Mouse (Mus musculus) right cerebral cortex, postnatal 25 days (tissue): ENCODE results near the gene Agrp.
A peak's percentile ranks its signal among the peaks of the same experiment; 100 is the strongest.
"Not testable (repeated sequence)": the region's sequence is repeated elsewhere in the genome, so short reads cannot be mapped to it uniquely, and the experiment has no call there.

Source experiments
- DNase-seq: peaks from one replicate; pipeline ENCODE4 v3.0.0; 2022

Gene Agrp

GRCm38 (mm10) chr8:105621841-105622240, 15.4 kb downstream of the Agrp start:
- DNase-seq: no peak

- DNase-seq: no peak
Measured at GRCm38 (mm10) chr8:105620946-105621720, 16.1 kb downstream of the Agrp start.

GRCm38 (mm10) chr8:105620211-105620610, 17.0 kb downstream of the Agrp start:
- no peak for DNase-seq

- DNase-seq: no peak
Measured at GRCm38 (mm10) chr8:105618892-105619591, 18.2 kb downstream of the Agrp start.

- no peak for DNase-seq
Measured at GRCm38 (mm10) chr8:105618279-105618634, 18.9 kb downstream of the Agrp start.

- no peak for DNase-seq
Measured at GRCm38 (mm10) chr8:105617451-105618278, 19.5 kb downstream of the Agrp start.

GRCm38 (mm10) chr8:105615942-105616341, 21.3 kb downstream of the Agrp start:
- no peak for DNase-seq

- DNase-seq: no peak
Measured at GRCm38 (mm10) chr8:105613830-105614511, 23.2 kb downstream of the Agrp start.

GRCm38 (mm10) chr8:105613037-105613436, 24.2 kb downstream of the Agrp start:
- DNase-seq: no peak

- DNase-seq: no peak
Measured at GRCm38 (mm10) chr8:105611836-105612235, 25.4 kb downstream of the Agrp start.

GRCm38 (mm10) chr8:105609771-105610170, 27.4 kb downstream of the Agrp start:
- DNase-seq: no peak

GRCm38 (mm10) chr8:105609355-105609754, 27.8 kb downstream of the Agrp start:
- no peak for DNase-seq

- DNase-seq: no peak
Measured at GRCm38 (mm10) chr8:105607684-105608083, 29.5 kb downstream of the Agrp start.

GRCm38 (mm10) chr8:105607062-105607461, 30.1 kb downstream of the Agrp start:
- no peak for DNase-seq

GRCm38 (mm10) chr8:105606189-105607023, 30.8 kb downstream of the Agrp start:
- DNase-seq: peak; percentile 86

GRCm38 (mm10) chr8:105605491-105606188, 31.6 kb downstream of the Agrp start:
- no peak for DNase-seq

GRCm38 (mm10) chr8:105604804-105605381, 32.3 kb downstream of the Agrp start, which contains the start of gene Ripor1:
Gene Ripor1, plus strand, starts transcription at chr8:105605255.
- DNase-seq: peak; percentile 84

GRCm38 (mm10) chr8:105602540-105602939, 34.7 kb downstream of the Agrp start:
- DNase-seq: not testable (repeated sequence)

GRCm38 (mm10) chr8:105601301-105601700, 35.9 kb downstream of the Agrp start:
- no peak for DNase-seq

- no peak for DNase-seq
Measured at GRCm38 (mm10) chr8:105598777-105599176, 38.4 kb downstream of the Agrp start.
